Mouse (Mus musculus): ENCODE measurements at regions not wholly inside any gene's neighbourhood (a gene's known extent, or its start where the extent isn't known, plus 50 kb on each side); places are given as distances from the start of the nearest gene placed in this dataset.

DNA sequence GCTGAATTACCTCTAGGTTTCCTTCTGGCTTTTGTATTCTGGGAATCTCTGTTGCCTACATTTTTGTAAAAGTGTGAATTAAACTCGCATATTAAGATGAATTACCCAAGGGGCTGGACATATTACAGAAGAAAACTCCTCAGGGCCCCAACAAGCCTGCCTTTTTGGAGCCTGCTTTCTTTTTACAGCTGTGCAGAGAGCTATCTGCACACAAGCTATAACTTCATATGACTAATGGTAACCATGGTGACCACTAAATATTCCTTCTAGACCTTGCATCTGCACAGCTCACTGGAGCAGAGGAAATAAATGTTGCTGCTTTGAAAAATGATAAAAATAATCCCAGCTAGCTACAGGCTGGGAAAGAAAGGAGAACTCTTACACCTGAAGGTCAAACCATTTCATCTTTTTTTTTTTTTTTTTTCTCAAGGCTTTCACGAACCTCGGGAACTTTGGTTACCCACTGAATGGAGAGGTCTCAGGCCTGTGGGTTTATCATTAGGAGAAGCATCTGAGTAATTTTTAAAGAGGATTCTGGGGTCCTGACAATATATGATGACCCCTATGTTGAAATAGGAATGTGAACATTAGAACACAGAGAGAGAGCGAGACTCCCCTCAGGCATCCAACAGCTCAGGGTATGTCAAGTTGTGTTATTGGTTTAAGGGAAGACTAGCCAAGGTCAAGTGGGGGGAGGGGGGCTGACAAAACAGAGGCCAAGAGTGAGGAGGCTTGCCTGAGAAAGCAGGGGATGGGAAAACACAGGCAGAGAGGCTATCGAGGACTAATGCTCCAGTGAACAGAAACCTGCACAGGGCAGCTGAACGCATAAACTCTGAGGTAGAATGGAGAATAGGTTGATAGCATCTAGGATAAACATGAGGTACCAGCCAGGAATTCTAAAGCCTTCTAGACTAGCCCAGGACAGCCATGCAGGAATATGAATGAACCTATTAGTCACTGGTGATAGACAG lies 188.4 kb downstream of the Phlda1 start:
- no peak for DNase-seq (ENCODE audit: low spot score)

DNA sequence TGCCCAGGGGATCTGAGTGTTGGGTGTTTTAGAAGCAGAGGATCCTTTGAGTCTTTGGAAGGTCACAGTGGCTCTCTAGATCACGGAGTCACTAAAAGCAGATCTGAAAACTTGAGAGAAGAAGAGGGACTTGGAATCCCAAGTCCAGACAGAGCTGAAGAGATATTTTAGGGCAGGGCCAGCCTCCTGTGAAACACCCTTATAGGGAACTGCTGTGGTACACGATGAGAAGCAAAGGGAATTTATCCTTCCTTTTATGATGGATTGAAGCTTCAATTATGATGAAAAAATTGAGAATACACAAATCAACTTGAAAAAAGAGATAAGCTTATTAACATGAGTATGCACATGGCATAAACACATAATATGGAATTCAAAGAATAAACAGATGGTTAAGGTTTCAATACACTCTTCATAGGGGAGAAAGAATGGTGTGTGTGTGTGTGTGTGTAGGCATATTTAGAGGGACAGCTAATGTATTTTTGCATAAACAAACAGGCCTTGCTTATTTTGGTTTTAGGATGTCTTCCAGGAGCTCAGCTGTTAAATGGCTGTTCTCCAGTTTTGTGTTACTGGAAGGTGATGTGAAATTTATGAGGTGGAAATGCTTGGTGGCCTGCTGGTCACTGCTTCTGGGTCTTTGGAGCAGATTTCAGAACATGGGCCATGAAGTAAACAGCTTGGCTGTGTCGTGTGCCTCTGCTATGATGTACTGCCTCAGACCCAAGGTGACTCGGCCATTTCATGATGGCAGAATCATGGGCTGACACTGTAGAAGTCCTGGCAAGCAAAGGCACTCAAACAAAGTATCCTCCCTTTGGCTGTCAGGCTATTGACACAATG lies 190.1 kb downstream of the Phlda1 start:
- DNase-seq (ENCODE audit: low spot score): no peak

- DNase-seq (ENCODE audit: low spot score): no peak
Measured at GRCm38 (mm10) chr10:111696987-111697386, 190.9 kb downstream of the Phlda1 start.

- DNase-seq (ENCODE audit: low spot score): peak; percentile 10
Measured at GRCm38 (mm10) chr10:111699557-111700508, 193.7 kb downstream of the Phlda1 start.

DNA sequence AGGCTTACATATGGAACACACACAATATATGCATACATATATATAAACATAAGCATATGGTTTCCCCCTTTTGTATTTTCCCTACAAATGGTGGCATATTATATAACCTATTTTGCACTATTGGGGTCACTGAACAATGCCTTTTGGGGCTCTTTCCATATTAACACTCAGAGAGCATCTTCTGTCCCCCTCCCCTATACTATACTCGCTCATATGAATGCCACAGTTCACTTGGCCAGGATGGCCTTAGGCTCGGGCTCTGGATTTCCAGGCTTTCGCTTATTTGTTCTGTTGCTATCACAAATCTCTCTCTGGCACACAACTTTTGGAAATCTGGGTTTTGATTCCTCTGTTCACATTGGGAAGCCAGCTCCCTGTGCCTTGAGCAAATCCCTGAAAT lies 194.5 kb downstream of the Phlda1 start:
- no peak for DNase-seq (ENCODE audit: low spot score)

- DNase-seq (ENCODE audit: low spot score): no peak
Measured at GRCm38 (mm10) chr10:111701138-111701537, 195.1 kb downstream of the Phlda1 start.

- DNase-seq (ENCODE audit: low spot score): no peak
Measured at GRCm38 (mm10) chr10:111702435-111702834, 196.3 kb downstream of the Phlda1 start.

DNA sequence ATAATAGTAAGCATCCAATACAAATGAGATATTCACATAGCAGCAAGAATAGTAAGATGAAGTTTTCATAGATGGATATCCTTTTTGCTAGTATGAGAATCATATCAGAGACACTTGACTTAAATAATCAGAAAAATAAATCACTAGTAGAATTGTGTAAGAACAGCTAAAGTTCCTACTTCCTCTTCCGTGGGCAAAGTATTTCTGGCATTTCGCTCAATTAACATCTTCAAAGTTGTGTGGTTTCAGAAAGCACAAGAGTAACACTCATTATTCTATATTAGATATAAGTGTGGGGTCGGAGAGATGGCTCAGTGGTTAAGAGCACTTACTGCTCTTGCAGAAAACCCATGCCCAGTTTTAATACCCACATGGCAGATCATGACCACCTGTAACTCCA lies 197.4 kb downstream of the Phlda1 start:
- no peak for DNase-seq (ENCODE audit: low spot score)

GRCm38 (mm10) chr10:111711519-111712113 lies 205.5 kb downstream of the Phlda1 start:
- DNase-seq (ENCODE audit: low spot score): no peak

DNA sequence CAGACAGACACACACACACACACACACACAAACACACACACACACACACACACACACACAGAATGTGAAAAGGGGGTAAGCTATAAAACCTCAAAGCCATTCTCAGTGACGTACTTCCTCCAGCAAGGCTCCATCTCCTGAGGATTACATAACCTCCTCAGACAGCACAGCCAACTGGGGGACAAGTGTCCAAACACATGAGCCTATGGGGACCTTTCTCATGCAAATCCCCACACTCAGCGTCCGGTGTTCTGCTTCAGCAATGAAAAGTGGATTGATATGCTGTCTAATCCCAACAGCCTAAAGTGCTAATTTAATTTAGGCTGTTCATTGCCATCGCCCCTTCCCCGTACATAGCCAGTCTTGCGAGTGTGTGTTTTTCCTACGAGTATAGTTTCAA lies 206.9 kb downstream of the Phlda1 start:
- DNase-seq (ENCODE audit: low spot score): no peak

GRCm38 (mm10) chr10:111713676-111714075 lies 207.6 kb downstream of the Phlda1 start:
- no peak for DNase-seq (ENCODE audit: low spot score)

DNA sequence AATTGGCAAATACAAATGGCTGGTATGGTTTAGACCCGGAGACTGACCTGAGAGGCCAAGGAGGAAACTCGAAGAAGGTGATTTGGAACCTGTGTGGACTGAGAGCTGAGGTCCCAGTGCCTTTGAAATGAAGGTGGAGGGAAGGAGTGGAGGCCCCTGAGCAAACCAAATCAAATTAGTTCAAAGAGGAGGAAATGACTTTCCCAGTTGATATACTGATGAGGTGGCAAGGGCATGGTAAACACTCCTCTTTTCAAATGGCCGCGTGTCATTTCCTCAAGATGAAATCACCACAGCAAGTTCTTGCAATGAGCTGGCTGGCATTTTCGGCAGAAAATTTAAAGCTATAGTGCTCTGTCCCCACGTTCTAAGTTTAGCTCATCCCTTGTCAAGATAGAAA lies 209.1 kb downstream of the Phlda1 start:
- no peak for DNase-seq (ENCODE audit: low spot score)

DNA sequence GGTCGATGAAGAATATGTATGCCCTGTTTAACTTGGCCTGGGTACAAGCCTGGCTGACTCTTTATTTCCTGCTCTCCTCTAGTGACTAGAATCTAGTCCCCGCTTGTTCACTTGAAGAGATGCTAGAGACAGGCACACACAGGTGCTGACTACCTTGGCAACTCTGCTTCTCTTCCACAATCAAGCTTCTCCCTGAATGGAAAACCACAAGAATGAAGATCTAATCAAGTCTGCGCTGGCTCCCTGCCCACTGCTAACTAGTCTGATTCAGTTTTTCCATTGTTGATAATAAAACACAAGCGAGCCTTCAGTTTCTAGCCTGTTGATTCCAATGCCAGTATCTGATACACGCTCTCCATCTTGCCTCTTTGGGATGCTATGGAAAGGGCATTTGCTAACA lies 213.5 kb downstream of the Phlda1 start:
- peak; percentile 23 for DNase-seq (ENCODE audit: low spot score)

DNA sequence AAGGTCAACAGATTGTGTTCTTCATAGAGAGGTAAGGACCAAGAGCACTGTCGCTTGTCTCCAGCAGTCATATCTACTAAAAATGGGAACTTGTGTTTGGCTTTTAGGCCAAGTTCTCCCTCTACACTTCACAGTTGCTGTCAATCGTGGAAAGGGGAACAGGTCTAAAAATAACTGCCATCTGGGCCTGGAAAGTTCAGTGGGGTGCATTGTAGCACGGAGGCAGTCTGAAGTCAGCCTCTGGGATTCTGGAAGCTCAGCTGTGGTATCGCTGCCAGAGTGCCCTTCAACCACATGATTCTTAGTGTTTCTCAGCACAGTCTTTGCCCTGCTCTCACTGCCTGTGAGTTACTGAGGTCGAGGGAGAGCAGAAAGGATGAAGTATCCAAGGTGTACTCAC lies 215.0 kb downstream of the Phlda1 start:
- peak; percentile 12 for DNase-seq (ENCODE audit: low spot score)

GRCm38 (mm10) chr10:111723885-111724284 lies 217.8 kb downstream of the Phlda1 start:
- DNase-seq (ENCODE audit: low spot score): no peak

DNA sequence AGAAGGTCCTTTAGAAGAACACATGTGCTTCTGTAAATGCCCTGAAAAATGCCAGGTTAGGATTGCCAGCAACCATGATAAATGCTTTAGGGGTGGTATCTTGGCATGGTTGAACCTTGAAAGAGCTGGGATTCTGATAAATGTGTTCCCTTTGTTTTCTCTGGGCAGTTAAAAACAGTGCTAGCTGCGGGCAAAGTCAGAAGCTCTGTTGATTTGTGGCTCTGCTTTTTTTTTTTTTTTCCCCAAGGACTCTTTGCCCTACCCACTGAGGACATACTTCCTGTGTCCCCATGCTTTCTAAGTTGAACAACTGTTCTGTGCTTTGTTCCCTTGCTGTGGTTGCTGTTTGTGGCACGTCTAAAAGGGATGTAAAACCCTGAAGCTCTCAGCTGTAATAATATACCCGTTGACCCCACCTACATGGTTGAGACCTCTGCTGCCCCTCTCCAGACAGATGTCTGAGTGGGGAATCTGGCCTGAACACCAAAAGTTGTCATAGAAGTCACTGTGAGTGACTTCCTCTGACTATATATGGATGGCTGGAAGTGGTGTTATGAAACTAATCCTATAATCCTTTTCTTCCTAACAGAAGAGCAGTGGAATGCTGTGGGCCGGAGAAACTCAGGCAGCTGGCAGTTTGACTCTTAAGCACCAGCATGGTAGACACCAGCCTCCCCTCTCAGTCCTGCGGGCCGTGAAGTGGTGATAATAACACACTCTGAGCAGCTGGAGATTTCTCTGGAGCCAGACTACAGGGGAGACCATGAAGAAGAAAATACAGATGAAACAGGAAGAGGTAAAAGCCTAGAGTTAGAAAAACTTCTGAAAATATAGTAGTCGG lies 218.7 kb downstream of the Phlda1 start:
- DNase-seq (ENCODE audit: low spot score): no peak

DNA sequence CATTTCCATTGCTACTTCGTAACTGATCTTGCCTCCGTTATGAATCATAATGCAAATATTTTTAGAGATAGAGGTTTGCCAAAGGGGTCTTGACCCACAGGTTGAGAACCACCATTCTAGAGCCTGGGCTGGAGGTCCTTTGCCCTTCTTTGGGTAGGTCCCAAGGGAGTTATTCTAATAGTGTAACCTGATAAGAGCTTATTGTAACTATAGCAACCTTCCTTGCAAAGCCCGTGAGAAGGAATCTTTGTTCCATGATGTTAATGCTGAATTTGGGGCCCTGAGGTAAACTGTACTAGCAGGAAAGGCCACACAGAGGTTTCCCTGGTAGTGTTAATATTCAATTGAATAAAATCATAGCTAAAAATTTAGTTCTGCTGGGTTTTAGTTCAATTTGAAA lies 229.9 kb downstream of the Phlda1 start:
- DNase-seq (ENCODE audit: low spot score): no peak

GRCm38 (mm10) chr10:111739471-111740138 lies 232.9 kb upstream of the Krr1 start:
- DNase-seq (ENCODE audit: low spot score): no peak

DNA sequence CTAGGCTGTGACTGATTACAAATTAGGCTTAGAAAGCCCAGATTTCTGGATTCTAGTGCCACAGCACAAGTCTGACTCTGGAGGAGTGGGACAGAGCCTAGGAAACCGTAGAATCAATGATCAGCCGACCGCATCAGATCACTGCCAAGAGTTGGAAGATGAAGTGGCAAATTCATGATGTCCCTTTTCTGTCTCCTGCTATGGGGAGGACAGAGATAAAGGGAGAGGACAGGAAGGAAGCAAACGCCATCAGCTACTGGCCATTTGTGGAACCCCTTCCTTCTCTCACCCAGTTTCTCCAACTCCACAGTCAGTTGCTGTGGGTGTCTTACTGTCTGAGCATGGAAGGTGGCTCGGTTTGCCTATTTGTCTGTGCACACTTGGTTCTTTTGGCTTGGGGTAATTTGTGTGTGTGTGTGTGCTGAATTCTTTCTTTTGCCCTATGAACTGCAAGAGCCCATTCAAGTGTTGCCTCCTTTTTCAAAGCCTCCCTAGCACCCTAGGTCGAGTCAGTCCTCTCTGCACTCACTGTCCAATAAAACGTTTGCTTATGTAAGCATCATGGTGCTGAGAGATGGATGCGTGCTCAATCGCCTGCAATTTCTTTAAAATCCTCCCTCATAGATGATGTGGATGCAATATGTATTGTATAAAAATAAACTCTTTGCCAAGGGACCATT lies 231.7 kb upstream of the Krr1 start:
- DNase-seq (ENCODE audit: low spot score): no peak
